Mouse (Mus musculus): Measurements from ENCODE around the gene Lpcat2.

DNA sequence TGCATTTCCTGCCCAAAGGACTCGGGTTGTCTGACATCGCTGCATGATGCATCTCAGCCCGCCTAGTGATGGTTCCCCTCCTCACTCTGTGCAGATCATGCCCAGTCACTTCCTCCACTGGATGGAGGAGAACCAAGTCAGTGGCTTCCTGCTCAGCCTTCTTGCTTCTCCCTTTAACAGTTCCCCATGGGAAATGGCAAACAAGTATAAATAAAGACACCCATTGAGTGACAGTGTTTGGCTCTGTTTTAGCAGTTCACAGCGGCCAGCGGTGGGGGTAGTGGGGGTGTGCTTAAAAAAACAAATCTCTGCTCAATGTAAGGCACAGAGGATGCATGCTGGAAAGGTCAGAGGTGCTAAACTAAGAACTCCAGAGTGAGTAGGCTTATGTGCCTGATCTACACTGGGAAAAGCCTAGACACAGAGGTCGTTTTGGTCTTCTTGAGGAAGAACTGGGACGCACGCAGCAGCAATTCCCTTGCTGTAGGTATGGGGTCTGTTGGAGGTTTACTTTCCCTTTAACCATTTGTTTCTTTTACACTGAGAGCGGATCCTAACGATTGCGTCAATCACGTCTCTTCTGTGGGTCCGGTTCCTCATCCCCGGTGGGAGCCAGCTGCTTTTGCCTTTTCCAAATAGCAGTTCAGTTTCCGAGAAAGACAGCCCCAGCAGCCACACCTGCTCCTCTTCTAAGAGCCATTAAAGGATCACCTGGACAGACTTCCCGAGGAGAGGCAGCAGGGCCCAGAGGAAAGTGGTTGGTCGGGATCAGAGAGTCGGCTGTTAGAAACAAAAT, 1.8 kb upstream of the Lpcat2 start:
- TF ChIP-seq POLR2A (IDR thresholded peaks at IDR 0.05; ENCODE audit: control insufficient read depth, extremely low read depth, insufficient read depth, low read length, poor library complexity) (no peak), CTCF (IDR thresholded peaks at IDR 0.05; ENCODE audit: borderline replicate concordance, control insufficient read depth, extremely low read depth, insufficient read depth, low read length, poor library complexity) (no peak)

Data from thymus, adult 2 months (tissue).